Mouse (Mus musculus) heart, embryonic 12.5 days (tissue): Measurements from ENCODE around the gene Pard3b. TPM values are rescaled to one million over a fixed set of nuclear protein-coding genes. Genes with fewer than 3 reads are reported as not detected.
A peak's percentile ranks its signal among the peaks of the same experiment; 100 is the strongest.

Source experiments
- ATAC-seq: fragments of 200-750 bp; cut with Nextera tagmentation; 2 replicates; pipeline ENCODE4 v1.8.0; 2017; ENCODE audit warnings: moderate TSS enrichment, moderate library complexity; ENCODE audit not compliant: insufficient number of reproducible peaks, low FRiP score
- H3K27ac ChIP-seq: fragments of 300-500 bp; sonication (generic); 2 replicates; pipeline ENCODE4 v1.5.1; 2016; ENCODE audit warnings: mild to moderate bottlenecking, moderate library complexity; ENCODE audit not compliant: poor library complexity, severe bottlenecking
- H3K27me3 ChIP-seq: fragments of 300-500 bp; sonication (generic); replicated peaks from 2 replicates; pipeline ENCODE4 v1.6.1; 2016; ENCODE audit warnings: mild to moderate bottlenecking, moderate library complexity
- H3K36me3 ChIP-seq: fragments of 300-500 bp; sonication (generic); 2 replicates; pipeline ENCODE4 v1.6.1; 2016; ENCODE audit warnings: mild to moderate bottlenecking, moderate library complexity
- H3K4me1 ChIP-seq: fragments of 300-500 bp; sonication (generic); replicated peaks from 2 replicates; pipeline ENCODE4 v1.6.1; 2016; ENCODE audit warnings: mild to moderate bottlenecking
- H3K4me2 ChIP-seq: fragments of 300-500 bp; sonication (generic); 2 replicates; pipeline ENCODE4 v1.6.1; 2016; ENCODE audit warnings: mild to moderate bottlenecking, moderate library complexity
- H3K4me3 ChIP-seq: fragments of 300-500 bp; sonication (generic); 2 replicates; pipeline ENCODE4 v1.5.1; 2016; ENCODE audit warnings: mild to moderate bottlenecking
- H3K9ac ChIP-seq: fragments of 300-500 bp; sonication (generic); 2 replicates; pipeline ENCODE4 v1.6.1; 2016; ENCODE audit warnings: mild to moderate bottlenecking, moderate library complexity
- H3K9me3 ChIP-seq: fragments of 300-500 bp; sonication (generic); replicated peaks from 2 replicates; pipeline ENCODE4 v1.6.1; 2016; ENCODE audit warnings: mild to moderate bottlenecking, moderate library complexity
- WGBS: fragments of 180-500 bp; shearing (Covaris S2); methylation state at CpG from one replicate; pipeline ENCODE4 v1.1.7; 2016; 5-methylcytosine and 5-hydroxymethylcytosine counted together
- polyA plus RNA-seq: library from polyadenylated mRNA; unstranded; fragments of >200 nt; fragmentation: Nextera tagmentation; extraction: Ambion mirVana; gene quantifications from 2 replicates; pipeline ENCODE4 v1.2.1, GENCODE M21; 2016

Gene Pard3b
- polyA plus RNA-seq, 1 experiment from 2014 or later: 16.0 TPM

- ATAC-seq: no peak
Observed at GRCm38 (mm10) chr1:62527788-62528187, 889.2 kb downstream of the Pard3b start.

DNA sequence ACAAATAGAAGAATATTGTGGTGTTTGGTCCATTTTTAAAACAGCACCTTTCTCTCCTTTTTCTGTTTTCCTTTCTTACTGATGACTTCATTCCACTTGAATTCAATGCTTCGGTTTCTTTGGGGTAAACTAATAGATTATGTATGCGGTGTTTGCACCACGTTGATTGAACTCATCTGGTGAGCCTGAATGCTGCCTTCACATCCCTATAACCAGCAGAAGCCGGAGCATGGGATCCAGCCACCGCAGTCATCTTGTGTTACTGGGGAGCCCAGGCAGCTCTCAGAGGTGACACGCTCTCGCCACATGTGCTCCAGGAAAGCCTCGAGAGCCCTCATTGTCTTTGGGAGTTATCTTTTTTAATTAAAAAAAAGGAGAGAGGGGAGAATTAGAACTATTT is 891.3 kb downstream of the Pard3b start:
- no peak for ATAC-seq
- no peak overlapping the region for H3K27ac ChIP-seq
- H3K9ac ChIP-seq: no peak overlapping the region
- H3K4me2 ChIP-seq: no peak overlapping the region
- no peaks in the 10 kb centered on the region for H3K36me3 ChIP-seq
- no peaks in the 10 kb centered on the region for H3K27me3 ChIP-seq
- H3K4me1 ChIP-seq: peaks cover 3% of the 10 kb centered on the region; the same call in 1 of the 2 replicates
- WGBS: 85% methylated on average over 8 of the region's 8 CpGs
- H3K9me3 ChIP-seq: no peaks in the 10 kb centered on the region
- no peak overlapping the region for H3K4me3 ChIP-seq

More at GRCm38 (mm10) chr1:62527788-62528187, 889.2 kb downstream of the Pard3b start:
- no peak overlapping the region for H3K9ac ChIP-seq
- 47% methylated on average over 7 of the region's 7 CpGs for WGBS
- H3K36me3 ChIP-seq: no peaks in the 10 kb centered on the region
- no peak overlapping the region for H3K27ac ChIP-seq
- no peak overlapping the region for H3K4me2 ChIP-seq
- no peaks in the 10 kb centered on the region for H3K9me3 ChIP-seq
- no peaks in the 10 kb centered on the region for H3K27me3 ChIP-seq
- H3K4me3 ChIP-seq: no peak overlapping the region
- peaks cover 3% of the 10 kb centered on the region; the same call in 1 of the 2 replicates for H3K4me1 ChIP-seq

DNA sequence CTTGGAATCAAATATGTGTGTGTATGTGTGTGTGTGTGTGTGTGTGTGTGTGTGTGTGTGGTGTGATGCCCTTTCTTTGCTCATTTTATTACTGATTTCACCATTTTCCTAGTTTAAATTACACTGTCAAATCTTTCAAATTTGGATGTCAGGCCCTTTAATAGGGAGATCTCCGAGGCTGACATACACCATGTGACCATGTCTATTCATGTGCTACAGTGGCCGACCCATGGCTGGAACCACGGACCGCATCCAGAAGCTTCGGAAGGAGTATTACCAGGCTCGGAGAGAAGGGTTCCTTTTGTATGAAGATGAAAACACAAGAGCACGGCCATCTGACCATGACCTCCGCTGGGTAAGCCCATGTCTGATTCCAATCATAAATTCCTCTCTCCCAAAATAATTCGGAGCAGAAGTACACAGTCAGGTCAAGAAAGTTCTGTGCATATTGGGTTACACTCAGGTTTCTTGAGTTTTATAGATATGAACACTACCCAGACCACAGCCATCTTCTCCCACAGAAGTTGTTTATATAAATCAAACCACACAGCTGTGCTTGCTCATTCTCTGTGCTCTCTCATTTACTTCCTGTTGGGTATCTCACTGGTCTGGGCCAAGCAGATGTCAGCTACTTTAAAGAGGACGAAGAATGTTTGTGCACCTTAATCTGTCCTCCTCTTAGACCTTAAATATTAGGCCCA is 894.0 kb downstream of the Pard3b start:
- Histone ChIP-seq H3K27ac (no peak overlapping the region), H3K36me3 (no peaks in the 10 kb centered on the region), H3K4me2 (no peak overlapping the region), H3K9me3 (no peaks in the 10 kb centered on the region), H3K4me1 (peaks cover 3% of the 10 kb centered on the region; the same call in 1 of the 2 replicates), H3K9ac (no peak overlapping the region), H3K4me3 (no peak overlapping the region), H3K27me3 (no peaks in the 10 kb centered on the region)
- 78% methylated on average over 10 of the region's 10 CpGs for WGBS
- ATAC-seq: no peak

DNA sequence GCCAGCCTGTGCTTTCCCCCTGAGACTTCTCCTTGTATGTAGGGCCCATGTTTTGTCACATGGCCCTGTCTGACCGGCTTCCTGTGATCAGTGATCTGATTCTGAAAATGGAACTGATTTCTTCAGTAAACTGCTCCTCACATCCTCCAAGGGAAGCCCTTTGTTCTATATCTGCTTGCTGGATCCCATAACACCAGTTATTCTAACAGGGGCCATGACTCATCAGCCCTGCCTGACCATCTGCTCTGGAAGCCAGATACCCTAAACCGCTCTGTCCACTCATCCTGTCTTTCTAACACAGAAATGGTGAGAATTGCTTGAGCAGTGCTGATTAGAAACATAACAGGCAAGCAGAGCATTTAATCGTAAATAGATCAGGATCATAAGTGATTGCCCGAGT is 910.3 kb downstream of the Pard3b start:
- H3K9me3 ChIP-seq: no peaks in the 10 kb centered on the region
- ATAC-seq: 0 out of 2 replicates have a peak, but pooled peaks have one; percentile 33
- H3K36me3 ChIP-seq: no peaks in the 10 kb centered on the region
- no peak overlapping the region for H3K27ac ChIP-seq
- H3K4me2 ChIP-seq: no peak overlapping the region
- no peak overlapping the region for H3K4me3 ChIP-seq
- no peak overlapping the region for H3K9ac ChIP-seq
- WGBS: 63% methylated on average over 4 of the region's 4 CpGs
- H3K27me3 ChIP-seq: no peaks in the 10 kb centered on the region
- 0 out of 2 replicates have a peak, but pooled peaks cover 6% of the 10 kb centered on the region for H3K4me1 ChIP-seq

GRCm38 (mm10) chr1:62550546-62550945 is 911.9 kb downstream of the Pard3b start:
- Histone ChIP-seq H3K4me1 (0 out of 2 replicates have a peak, but pooled peaks cover 6% of the 10 kb centered on the region), H3K4me2 (no peak overlapping the region), H3K27ac (no peak overlapping the region), H3K4me3 (no peak overlapping the region), H3K9ac (no peak overlapping the region), H3K9me3 (no peaks in the 10 kb centered on the region), H3K36me3 (no peaks in the 10 kb centered on the region), H3K27me3 (no peaks in the 10 kb centered on the region)
- no peak for ATAC-seq
- 68% methylated on average over 2 of the region's 2 CpGs for WGBS

DNA sequence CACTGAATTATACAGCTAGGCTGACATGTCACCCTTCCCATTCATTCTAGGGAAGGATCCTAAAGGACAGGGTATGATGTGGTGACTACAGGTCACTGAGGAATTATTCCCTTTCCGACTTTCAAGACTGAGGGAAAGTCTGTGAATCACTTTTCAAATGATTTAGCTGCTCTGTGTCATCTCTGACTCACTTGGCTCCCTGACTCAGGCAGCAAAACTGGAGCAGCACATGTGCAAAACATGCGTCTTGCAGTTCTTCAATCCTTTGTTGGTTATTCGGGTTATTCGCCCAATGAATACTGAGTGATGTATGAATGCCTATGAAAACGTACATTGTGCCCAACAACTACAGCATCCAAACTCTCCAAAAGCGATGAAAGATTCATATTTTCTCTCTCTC is 912.9 kb downstream of the Pard3b start:
- 81% methylated on average over 6 of the region's 6 CpGs for WGBS
- no peak overlapping the region for H3K4me2 ChIP-seq
- 0 out of 2 replicates have a peak, but pooled peaks cover 6% of the 10 kb centered on the region for H3K4me1 ChIP-seq
- no peak overlapping the region for H3K9ac ChIP-seq
- H3K9me3 ChIP-seq: no peaks in the 10 kb centered on the region
- no peaks in the 10 kb centered on the region for H3K36me3 ChIP-seq
- H3K27ac ChIP-seq: no peak overlapping the region
- ATAC-seq: no peak
- H3K4me3 ChIP-seq: no peak overlapping the region
- H3K27me3 ChIP-seq: no peaks in the 10 kb centered on the region

DNA sequence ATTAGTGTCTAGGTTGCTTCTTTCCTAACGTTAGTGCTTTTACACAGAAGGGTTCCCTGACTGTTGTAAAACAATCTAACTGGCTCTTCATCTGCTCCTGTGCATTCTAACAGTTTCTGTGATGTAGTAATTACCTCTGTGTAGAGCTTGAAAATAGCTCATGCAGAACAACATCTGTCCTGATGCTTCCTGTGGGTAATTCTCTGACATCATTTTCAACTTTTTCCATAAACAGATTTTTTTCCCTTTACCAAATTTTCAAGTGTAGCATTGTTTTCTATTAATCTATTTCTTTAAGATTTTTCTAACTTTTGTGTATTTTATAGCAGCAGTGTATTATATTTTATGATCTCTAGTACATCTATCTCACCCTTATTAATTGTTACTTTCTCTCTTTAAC is 917.2 kb downstream of the Pard3b start:
- Histone ChIP-seq H3K9ac (no peak overlapping the region), H3K4me1 (no peaks in the 10 kb centered on the region), H3K4me2 (no peak overlapping the region), H3K4me3 (no peak overlapping the region), H3K27ac (no peak overlapping the region), H3K27me3 (no peaks in the 10 kb centered on the region), H3K9me3 (no peaks in the 10 kb centered on the region), H3K36me3 (no peaks in the 10 kb centered on the region)
- WGBS: 46% methylated on average over 1 of the region's 1 CpGs
- ATAC-seq: no peak

GRCm38 (mm10) chr1:62562987-62563386 is 924.4 kb downstream of the Pard3b start:
- no peak overlapping the region for H3K4me3 ChIP-seq
- ATAC-seq: no peak
- no peak overlapping the region for H3K27ac ChIP-seq
- H3K4me2 ChIP-seq: no peak overlapping the region
- H3K27me3 ChIP-seq: no peaks in the 10 kb centered on the region
- WGBS: 80% methylated on average over 7 of the region's 7 CpGs
- H3K36me3 ChIP-seq: no peaks in the 10 kb centered on the region
- H3K9ac ChIP-seq: no peak overlapping the region
- no peaks in the 10 kb centered on the region for H3K9me3 ChIP-seq
- H3K4me1 ChIP-seq: peaks cover 14% of the 10 kb centered on the region

DNA sequence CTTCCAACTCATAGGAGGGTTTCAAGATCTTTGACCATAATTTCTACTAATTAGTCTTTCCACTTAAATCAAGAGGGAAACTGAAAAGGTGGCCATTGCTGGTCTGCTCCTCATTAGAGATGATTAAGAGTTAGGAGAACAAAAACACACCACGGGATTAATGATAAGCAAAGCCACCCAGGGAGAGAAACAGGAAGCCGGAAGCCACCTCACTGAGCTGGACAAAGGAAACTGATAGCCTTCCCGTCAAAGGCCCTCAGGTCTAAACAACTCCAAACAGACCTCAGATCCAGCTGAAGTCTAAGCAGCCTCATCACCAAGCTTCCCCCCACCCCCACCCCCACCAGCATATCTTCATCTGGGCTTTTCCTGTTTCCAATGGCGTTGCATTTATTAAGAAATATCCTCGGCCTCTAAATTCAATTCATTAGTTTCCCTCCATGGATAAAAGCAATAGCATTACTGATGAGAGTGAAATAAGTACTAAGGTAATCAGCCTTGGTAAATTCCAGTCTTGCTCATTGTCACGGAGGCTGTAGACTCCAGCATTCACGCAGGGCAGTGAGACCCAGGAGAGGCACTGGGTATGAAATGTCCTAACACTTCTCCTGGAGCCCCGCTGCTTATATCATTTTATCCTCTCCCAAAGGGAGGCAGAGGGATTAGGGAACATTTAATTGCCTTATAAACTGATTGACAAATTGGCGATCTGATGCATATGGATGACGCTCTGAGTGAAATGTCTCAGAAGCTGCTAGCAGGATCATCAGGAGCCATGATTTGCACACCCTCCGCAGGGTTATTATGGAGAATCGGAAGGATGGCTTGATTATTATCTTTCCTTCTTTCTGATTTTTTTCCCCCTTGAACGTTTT is 925.9 kb downstream of the Pard3b start:
- no peak for ATAC-seq
- WGBS: 43% methylated on average over 13 of the region's 13 CpGs
- no peak overlapping the region for H3K27ac ChIP-seq
- no peaks in the 10 kb centered on the region for H3K36me3 ChIP-seq
- no peak overlapping the region for H3K9ac ChIP-seq
- peaks cover 14% of the 10 kb centered on the region for H3K4me1 ChIP-seq
- no peaks in the 10 kb centered on the region for H3K27me3 ChIP-seq
- no peak overlapping the region for H3K4me2 ChIP-seq
- H3K4me3 ChIP-seq: no peak overlapping the region
- H3K9me3 ChIP-seq: no peaks in the 10 kb centered on the region

GRCm38 (mm10) chr1:62565120-62565809 is 926.6 kb downstream of the Pard3b start:
- no peak overlapping the region for H3K4me3 ChIP-seq
- no peaks in the 10 kb centered on the region for H3K36me3 ChIP-seq
- H3K27ac ChIP-seq: no peak overlapping the region
- H3K4me1 ChIP-seq: peaks cover 14% of the 10 kb centered on the region
- WGBS: 84% methylated on average over 9 of the region's 9 CpGs
- ATAC-seq: no peak
- H3K9ac ChIP-seq: no peak overlapping the region
- H3K27me3 ChIP-seq: no peaks in the 10 kb centered on the region
- no peak overlapping the region for H3K4me2 ChIP-seq
- no peaks in the 10 kb centered on the region for H3K9me3 ChIP-seq

GRCm38 (mm10) chr1:62566596-62566995 is 928.0 kb downstream of the Pard3b start:
- Histone ChIP-seq H3K4me3 (no peak overlapping the region), H3K27me3 (no peaks in the 10 kb centered on the region), H3K9ac (no peak overlapping the region), H3K4me1 (peaks cover 14% of the 10 kb centered on the region), H3K9me3 (no peaks in the 10 kb centered on the region), H3K36me3 (no peaks in the 10 kb centered on the region), H3K4me2 (no peak overlapping the region), H3K27ac (no peak overlapping the region)
- WGBS: 24% methylated on average over 4 of the region's 4 CpGs
- ATAC-seq: no peak
